Mouse (Mus musculus) naive thymus-derived CD4-positive, alpha-beta T cell, adult 2 months (primary cell): ENCODE measurements around the gene Gatd1.
"Not testable (repeated sequence)": the region's sequence is repeated elsewhere in the genome, so short reads cannot be mapped to it uniquely, and the experiment has no call there.

Experiments
- DNase-seq: peaks from one replicate; pipeline ENCODE4 v3.0.0-alpha.2; 2011; ENCODE audit warnings: low read depth

Gatd1 gene

GRCm38 (mm10) chr7:141413809-141414584 lies at the start of gene Gatd1:
Gene Gatd1 (minus strand): TSS chr7:141414136.
- DNase-seq, result peak; percentile 100

GRCm38 (mm10) chr7:141462333-141462821 lies 48.4 kb upstream of the Gatd1 start:
- no peak for DNase-seq

DNA sequence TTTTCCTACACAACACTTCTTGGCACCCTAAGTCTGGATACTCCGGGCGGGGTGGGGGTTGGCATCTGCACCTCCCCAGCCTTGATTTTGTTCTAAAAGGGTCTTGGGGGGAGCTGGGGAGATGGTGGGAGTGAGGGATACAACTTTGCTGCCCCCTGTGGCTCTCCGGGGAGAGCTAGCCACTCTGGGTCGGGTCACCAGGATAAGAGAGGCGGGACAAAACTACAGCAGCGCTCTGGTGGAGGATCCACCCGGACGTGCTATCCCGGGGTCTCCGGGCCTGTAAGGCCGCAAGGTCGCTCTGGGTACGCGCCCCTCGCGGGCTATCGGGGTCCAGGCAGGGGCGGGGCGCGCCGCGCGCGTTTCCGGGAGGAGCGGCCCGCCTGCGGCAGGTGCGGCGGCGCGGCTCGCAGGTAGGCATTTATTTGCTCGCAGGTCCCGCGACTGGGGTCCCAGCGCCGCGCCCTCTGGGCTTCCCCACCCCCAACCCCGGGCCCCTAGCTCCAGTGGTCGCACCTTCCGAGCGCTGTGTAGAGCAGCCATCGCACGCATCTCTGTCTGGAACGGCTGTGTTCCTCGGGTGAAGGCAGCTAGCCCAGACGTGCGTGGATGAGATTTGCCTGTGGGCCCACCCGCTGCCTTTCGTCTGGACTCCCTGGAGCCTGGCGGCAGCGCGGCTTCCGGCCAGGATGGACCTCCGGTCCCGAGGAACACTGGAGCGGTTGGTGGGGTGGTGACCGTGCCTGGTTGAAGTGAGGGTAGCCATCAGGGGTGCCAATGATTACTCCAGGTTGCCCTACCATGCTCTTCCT lies 47.8 kb upstream of the Gatd1 start:
- DNase-seq, result no peak

DNA sequence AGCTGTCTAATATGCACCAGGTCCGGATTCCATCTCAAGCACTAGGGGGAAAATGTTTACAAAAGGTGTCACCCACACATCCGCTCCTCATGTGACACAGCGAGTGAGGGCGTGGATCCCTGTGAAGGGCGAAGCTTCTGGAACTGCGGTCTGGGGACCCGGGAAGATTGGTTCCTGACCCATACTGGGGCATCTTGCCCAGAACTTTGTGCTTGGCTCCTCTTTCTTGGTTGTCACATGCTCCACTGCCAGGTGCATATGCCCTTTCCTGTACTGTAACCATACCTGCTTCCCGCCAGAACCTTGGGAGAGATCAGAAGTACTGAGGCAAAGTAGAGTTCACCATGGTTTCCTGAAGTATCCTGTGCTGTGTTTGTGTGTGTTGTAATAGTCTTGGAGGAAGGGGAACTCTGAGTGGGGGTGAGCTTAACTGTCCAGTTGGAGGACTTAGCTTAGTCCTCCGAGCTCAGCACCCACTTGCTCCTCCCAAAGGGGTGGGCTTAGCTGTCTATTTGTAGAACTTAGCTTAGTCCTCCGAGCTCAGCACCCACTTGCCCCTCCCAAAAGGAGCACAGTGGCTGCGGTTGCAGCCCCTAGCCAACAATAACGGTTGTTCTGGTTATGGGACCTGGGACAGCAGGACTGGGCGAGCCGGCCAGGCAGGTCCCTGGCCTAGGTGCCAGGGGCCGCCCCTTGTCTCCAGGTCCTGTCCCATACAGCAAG lies 46.6 kb upstream of the Gatd1 start, which contains the start of gene Cracr2b:
TSS of gene Cracr2b (plus strand) at position 704 of the 723 bp plus-strand sequence.
- no peak for DNase-seq

- no peak for DNase-seq
Observed at GRCm38 (mm10) chr7:141460001-141460390, 46.1 kb upstream of the Gatd1 start.

DNA sequence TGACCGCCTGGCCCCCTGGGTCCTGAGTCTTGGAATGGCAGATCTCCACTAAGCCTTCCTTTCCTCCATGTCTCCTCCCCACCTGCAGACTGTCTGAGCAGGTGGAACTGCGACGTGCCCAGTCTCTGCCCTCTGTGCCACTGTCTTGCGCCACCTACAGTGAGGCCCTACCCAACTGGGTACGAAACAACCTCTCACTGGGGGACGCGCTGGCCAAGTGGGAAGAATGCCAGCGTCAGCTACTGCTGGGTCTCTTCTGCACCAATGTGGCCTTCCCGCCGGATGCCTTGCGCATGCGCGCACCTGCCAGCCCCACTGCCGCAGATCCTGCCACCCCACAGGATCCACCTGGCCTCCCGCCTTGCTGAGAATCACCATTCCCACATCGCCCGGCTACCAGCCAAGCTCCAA lies 45.4 kb upstream of the Gatd1 start:
- DNase-seq, result no peak

GRCm38 (mm10) chr7:141458661-141459060 lies 44.7 kb upstream of the Gatd1 start:
- no peak for DNase-seq

DNA sequence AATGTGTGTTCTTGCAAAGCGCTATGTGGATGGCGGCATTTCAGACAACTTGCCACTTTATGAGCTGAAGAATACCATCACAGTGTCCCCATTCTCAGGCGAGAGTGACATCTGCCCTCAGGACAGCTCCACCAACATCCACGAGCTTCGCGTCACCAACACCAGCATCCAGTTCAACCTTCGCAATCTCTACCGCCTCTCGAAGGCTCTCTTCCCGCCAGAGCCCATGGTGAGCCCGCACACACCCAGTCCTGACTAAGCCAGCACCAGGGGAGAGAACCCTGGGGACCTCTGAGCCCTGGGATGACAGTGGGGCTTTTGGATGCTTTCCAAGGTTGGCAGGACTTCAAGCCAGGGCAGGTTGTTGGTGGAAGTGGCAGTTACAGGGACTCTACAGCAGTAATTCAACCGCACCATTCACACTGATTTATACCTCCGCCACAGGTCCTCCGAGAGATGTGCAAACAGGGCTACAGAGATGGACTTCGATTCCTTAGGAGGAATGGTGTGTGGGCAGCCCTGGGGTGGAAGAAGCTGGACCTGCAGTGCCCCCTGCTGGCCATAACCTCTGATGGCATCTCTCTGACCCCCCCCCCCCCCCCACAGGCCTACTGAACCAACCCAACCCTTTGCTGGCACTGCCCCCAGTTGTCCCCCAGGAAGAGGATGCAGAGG lies 44.2 kb upstream of the Gatd1 start:
- DNase-seq, result peak; percentile 83

DNA sequence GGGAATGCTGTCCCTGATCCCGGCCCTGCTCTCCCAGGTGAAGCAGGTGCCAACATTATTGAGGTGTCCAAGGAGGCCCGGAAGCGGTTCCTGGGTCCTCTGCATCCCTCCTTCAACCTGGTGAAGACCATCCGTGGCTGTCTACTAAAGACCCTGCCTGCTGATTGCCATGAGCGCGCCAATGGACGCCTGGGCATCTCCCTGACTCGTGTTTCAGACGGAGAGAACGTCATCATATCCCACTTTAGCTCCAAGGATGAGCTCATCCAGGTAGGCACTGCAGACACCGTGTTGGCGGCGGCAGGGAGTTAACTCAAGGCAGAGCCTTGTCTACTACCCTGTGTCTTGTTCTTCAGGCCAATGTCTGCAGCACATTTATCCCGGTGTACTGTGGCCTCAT lies 43.3 kb upstream of the Gatd1 start:
- no peak for DNase-seq

DNA sequence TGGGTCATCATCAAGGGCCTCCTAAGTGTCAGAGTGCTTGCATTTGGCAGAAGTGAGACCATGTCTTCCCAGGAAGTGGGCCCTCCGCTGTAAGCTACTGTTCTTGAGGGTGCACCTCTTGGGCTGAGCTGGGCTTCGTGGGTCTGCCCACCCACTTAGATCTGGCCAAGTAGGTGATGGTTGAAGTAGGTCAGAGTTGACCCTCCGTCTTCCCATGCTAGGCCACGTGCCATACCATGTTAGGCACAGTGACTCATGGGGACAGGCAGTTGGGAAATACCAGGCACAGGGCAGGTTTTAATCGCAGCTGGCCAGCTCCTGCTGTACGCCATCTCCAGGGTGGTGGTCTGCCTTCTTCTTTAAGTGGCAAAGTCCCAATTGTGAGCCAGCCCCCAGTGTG lies 42.8 kb upstream of the Gatd1 start:
- no peak for DNase-seq

GRCm38 (mm10) chr7:141455610-141456314 lies 41.8 kb upstream of the Gatd1 start:
- DNase-seq, result peak; percentile 74

DNA sequence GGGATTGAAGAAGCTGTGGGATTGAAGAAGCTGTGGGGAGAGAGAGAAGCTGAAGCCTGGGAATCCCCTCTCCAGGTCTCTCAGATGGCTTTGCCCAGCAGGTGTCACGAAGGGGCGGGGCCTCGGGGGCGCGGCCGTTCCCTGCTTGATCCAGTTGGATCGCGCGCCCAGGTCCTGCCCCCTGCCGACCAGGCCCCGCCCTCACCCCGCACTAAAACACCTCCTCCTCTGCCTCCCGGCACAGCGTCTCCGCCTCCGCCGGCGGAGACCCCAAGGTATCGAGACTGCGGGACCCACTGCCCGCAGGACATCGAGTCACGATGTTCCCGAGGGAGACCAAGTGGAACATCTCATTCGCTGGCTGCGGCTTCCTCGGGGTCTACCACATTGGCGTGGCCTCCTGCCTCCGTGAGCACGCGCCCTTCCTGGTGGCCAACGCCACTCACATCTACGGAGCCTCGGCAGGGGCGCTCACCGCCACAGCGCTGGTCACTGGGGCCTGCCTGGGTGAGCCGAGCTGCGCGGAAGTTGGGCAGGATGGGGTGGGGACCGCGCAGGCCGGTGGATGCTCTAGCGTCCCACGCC lies 41.1 kb upstream of the Gatd1 start, which contains the start of gene Pnpla2:
TSS of gene Pnpla2 (plus strand) at position 232 of the 585 bp plus-strand sequence.
- peak; percentile 94 for DNase-seq

DNA sequence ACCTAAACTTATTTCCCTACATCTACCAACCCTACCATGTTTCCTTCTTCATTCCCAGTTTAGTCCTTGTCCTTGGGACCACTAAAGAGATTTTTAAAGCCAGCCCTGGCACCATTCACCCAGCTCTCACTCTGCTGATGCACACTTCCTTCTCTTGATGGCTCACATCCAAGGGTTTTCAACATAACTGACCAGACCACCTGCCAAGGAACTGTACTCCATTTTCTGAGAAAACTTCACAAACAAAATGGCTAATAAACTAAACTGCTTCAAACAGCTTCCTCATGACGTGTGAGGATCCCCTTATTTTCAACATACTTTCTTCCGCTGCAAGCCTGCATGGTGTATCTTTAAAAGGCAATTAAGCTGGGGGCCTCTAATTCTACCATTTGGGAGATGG lies 39.7 kb upstream of the Gatd1 start:
- no peak for DNase-seq

DNA sequence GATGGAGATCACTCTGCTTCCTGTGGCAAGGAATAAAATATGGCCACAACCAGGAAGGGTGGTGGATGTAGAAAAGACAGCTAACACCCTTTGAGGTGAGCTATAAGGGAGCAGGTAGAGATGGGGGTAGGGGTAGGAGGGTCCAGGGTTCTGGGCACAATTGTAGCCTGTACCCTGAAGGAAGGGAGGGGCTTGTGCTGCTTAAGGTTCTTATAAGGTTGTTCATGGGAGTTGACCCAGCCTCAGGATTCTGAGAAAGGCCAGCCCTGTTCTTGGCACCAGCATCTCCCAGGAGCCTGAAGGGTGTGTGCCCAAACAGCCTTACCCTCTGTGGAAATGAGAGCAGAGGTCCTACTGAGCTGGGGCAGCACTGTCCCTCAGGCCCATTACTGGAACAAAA lies 38.0 kb upstream of the Gatd1 start:
- no peak for DNase-seq

DNA sequence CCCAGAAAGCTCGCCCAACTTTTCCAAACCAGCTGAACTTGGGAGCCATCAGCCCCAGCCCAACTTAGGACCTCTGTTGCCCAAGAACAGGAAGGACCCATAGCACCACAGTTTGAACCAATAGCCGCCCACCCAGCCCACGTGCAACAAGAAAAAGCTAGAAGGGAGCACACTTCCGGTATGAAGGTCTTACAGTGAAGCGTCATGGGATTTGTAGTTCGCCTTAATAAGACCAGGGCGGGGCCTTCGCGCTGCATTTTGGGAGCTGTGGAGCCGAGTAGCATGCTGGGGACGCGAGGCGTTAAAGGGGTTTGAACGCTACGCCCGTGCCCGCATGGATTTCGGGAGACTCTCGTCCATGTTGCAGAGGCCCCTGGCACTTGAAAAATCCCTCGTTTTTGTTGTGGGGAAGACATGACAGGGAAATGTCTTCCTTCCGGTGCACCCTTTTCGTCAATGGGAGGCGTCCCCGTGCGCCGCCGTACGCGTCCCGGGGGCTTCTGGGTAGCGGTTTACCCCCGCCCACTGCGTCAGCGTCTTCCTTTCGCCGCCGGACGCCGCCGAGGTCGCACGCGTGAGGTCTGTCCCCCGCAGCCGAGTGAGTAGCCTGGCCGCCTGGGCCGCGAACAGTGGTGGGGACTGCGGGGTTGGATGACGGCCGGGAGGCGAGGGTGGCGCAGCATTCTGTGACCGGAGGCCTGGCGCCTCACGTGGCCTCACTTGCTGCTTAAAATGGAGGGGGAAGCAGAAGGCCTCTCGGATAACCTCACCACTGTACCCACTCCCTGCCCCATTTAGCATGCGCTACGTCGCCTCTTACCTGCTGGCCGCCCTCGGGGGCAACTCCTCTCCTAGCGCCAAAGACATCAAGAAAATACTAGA lies 33.4 kb upstream of the Gatd1 start, which contains the start of gene Rplp2:
TSS of gene Rplp2 (plus strand) at position 261 of the 882 bp plus-strand sequence.
- peak; percentile 95 for DNase-seq

GRCm38 (mm10) chr7:141446374-141446773 lies 32.4 kb upstream of the Gatd1 start:
- not testable (repeated sequence) for DNase-seq

DNA sequence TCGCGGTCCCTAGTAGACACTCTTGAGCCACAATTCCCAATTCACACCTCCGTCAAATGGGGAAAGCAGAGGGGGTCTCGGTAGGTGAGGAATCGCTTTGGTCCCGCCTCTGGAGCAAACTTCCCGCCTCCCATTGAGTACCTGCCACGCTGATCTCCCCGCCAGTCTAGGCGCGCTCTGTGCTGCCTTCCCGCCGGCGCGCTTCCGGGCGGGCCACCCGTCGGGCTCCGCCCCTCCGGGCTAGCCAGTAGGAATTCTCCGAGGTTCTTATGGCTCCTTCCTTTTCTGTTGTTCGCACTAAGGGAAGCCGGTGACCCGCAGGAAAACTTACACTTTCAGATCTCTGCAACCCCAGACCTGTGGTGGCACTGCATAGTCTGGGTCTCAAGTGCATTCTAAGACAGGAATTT lies 29.9 kb upstream of the Gatd1 start, which contains the start of gene Pidd1:
TSS of gene Pidd1 (minus strand) at position 198 of the 410 bp plus-strand sequence.
- DNase-seq, result peak; percentile 66

GRCm38 (mm10) chr7:141443081-141443821 lies 29.3 kb upstream of the Gatd1 start:
- DNase-seq, result no peak

DNA sequence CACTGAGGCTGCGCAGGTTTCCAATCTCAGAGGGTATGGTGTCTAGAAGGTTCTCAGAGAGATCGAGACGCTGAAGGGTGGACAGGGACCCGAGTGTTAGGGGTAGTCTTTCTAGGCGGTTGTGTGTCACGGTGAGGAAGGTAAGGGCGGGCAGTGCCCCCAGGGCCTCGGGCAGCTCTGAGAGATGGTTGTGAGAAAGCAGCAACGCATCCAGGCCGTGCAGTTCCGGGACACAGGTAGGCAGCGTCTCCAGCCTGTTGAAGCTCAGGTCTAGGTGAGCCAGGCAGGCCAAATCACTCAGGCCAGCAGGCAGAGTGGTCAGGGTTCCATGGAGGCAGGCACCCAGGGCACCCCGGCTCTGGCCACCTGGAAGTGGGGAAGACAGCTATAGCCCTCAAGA lies 28.3 kb upstream of the Gatd1 start:
- no peak for DNase-seq
